Mouse (Mus musculus): ENCODE measurements around the gene Diras1.
"Not testable (repeated sequence)": the region's sequence is repeated elsewhere in the genome, so short reads cannot be mapped to it uniquely, and the experiment has no call there.

The Diras1 gene

DNA sequence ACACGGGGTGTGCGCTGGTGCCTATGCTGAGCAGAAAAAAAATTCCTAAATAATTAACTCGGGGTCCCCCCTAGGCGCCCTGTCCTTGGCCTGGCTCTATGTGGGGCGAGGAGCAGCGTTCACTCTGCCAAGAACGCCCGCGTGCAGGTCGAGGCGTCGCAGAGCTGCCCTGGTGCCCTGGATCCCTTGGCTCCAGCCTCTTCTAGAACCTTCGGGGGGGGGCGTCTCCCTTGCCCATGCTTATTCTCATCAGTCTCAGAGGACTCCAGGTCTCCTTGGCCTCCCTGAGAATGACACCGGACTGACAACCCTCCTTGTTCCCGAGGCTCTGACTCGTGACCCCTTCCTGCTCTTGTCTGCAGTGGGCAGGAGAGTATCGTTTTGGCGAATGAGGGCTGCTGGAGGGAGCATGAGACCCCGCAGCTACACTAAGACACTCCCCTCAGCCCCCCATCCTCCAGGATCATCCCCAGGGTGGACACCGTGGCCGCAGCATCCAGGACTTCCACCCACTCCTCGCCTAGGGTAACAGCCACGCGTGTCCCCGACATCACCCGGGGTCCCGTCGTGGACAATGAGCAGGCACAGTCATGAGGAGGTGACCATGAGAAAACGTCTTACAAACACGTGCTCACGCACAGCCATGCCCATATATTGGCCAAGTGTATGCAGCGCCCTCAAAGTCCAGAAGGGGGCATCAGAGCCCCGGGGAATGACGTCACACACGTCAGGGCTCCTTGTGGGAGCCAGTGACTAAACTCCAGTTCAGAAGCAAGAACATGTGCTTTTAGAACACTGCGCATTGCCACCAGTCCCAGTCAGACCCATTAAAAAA is 25.9 kb downstream of the Diras1 start:
- peak; percentile 87 to 91 for DNase-seq (ENCODE audit: low read depth in 1 of 2, low spot score in 2 of 2)

DNA sequence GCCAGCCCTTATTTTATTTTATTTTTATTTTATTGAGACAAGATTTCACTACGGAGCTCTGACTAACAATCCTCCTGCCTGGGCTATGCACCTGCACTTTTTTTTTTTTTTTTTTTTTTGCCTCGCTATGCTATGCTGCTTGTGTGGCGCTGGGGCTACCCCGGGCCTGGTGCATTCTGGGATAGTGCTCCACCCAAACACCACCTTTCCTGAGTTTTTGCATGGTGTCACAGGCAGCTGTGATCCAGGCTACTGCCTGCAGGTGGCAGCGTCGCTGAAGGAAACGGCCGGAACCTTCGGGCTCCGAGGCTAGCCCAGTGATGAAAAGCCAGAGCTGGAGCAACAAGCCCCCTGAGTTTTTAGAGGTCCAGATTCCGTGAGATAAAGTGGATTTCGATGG is 26.7 kb downstream of the Diras1 start:
- DNase-seq (ENCODE audit: low read depth in 1 of 2, low spot score in 2 of 2): no peak

DNA sequence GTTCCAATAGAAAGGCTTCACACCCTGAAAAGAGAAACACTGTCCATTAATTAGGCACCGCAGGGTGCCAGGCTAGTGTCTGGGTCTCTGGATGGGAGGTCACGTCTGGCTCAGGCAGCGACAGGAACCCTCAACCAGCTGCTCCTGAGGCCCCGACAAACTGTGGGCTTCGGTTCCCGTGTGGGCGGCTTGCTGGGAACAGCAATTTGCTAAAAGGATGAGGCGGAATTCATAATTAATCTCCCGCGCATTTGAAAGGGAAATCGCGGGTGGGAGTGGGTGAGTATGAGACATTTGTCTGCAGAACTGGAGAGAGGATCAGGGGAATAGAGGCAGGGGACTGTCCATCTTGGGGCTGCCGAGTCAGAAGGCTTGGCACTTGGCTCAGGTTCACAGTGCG is 27.4 kb downstream of the Diras1 start:
- DNase-seq (ENCODE audit: low read depth in 1 of 2, low spot score in 2 of 2): no peak

DNA sequence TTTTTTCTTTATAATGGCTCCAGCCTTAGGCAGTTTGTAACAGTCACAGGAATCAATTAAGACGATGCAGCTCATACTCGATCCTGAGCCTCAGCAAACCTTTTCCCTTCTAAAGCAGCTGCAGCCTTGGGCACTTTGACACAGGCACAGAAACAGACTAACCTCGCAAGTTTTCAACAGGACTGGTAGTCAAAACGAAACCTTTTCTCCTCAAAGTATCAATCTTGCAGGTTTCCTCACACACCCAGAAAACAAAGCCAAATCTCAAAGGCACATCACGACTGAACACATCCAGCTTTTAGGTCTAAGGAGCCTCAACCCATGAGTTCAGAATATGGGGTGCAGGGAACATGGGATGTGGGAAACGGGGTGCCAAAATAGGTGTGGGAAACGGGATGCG is 28.1 kb downstream of the Diras1 start:
- no peak for DNase-seq (ENCODE audit: low read depth in 1 of 2, low spot score in 2 of 2)

DNA sequence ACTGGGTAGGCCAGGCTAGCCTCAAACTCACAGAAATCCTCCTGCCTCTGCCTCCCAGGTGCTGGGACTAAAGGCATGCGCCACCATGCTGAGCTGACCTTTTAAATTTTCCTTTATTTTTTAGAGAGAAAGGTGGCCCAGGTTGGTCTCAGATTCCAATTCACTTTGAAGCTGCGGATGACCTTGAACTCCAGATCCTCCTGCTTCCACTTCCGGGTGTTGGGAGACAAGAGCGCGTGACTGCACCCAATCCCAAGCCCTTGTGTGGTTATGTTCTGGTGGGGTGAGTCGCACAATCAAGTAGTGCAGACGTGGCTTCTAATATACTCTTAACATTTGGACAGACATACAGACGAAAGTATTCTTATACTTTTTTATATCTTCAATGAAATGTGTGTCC is 29.0 kb downstream of the Diras1 start:
- DNase-seq (ENCODE audit: low read depth in 1 of 2, low spot score in 2 of 2): no peak

DNA sequence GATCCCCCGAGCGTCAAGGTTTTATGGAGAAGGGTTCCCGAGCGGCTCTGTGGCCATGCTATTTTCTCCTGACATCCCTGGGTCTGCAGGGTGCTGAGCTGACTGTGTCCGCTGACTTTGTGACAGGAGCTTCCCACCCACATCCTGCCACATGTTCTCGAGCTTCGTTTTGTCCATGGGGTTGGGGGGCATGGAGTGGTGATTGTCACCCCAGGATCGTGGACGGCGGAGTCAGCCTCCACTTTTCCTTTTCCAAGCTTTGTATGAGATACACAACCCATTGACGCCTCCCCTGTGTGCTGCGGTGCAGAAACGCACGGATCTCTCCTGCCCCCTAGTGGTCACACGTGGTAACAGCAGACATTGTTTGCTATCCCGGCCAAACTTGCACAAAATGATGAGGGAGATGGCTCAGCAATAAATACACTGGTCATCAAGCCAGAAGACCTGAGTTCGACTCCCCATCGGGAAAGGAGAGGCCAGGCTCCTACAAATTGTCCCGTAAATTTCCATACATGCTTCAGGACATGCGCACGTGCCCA is 30.3 kb downstream of the Diras1 start:
- DNase-seq (ENCODE audit: low read depth in 1 of 2, low spot score in 2 of 2): peak; percentile 33 to 72

DNA sequence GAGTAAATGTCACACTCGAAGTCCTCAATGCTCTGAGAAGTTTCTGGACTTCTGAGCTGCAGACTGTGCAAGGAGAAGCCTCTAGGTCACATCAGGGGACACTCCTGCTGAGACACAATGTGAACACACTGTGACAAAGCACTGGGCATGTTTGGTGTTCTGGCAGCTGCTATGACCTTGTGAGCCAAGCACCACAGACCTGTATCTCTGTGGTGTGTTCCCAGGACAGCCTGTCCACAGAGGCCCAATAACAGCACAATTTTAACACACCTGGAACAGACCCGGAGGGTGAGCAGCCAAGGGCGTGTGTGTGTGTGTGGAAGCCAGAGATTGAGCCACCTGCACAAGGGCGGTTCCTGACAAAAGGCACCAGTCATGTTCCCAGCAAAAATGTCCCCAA is 30.8 kb downstream of the Diras1 start:
- DNase-seq (ENCODE audit: low read depth in 1 of 2, low spot score in 2 of 2): no peak

DNA sequence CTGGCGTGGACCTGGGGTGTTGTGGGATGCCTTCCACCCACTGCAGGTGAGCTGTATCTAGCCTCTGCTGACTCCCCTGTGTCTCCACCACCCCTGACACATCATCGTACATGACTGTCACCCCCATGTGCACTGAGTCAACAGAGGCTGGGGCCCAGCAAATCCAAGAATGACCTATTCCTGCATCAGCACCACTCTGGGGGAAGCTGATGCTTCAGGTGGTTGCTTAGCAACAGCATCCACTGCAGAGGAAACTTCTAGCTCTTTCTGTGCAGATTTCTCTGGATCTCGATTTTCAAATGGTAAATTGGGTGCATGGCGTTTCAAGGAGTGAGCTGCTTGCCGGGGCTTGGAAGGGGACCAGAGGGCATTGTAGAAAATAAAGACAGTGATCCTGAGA is 32.2 kb downstream of the Diras1 start:
- no peak for DNase-seq (ENCODE audit: low read depth in 1 of 2, low spot score in 2 of 2)

DNA sequence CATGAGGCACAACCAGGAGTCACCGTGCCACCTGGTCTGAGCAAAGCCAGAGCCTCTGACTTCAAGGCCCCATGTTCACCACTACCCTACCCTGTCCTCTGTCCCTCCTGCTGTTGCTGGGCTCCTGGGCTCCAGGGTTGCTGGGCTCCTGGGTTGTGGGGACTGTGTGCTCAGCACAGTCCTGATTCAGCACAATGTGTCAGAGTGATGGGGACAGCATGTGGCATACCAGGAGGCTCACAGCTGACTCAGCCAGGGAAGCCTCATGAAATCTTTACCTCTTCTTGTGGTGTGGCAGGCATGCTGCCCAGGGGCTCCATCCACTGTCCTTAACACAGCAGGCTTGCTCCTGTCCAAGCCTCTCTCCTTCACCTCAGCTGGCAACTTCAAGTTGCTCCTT is 33.5 kb downstream of the Diras1 start:
- no peak for DNase-seq (ENCODE audit: low read depth in 1 of 2, low spot score in 2 of 2)

DNA sequence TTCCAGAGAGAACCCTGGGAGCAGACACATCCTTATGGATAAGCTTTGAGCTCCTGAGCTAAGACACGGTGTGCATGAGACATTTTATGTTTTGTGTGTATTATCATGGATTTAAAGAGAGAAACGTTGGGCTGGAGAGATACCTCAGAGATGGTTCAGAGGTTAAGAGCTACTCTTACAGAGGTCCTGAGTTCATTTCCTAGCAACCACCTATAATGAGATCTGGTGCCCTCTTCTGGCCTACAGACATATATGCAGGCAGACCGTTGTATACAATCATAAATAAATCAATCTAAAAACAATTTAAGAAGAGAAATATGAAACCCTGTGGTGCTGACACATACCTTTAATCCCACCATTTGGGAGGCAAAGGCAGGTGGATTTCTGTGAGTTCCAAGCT is 34.5 kb downstream of the Diras1 start:
- DNase-seq (ENCODE audit: low read depth in 1 of 2, low spot score in 2 of 2): no peak

DNA sequence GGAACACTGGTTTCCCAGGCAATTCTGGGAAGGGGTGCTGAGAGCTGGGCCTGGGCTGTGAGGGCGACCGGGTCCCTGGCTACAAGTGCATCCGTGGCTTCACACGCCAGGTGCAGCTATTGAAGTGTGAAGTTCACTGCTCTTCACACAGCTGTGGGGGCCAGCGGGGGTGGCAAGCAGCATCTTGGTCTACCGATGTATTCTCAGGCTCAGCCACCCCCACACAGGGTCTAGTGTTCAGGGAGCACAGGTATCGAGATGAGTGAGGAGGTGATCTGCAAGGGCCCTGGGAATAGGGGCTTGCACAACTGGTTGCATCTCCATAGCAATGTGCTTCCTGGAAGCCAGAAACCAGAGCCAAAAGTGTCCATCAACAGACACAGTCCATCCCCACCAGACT is 35.1 kb downstream of the Diras1 start:
- DNase-seq (ENCODE audit: low read depth in 1 of 2, low spot score in 2 of 2): no peak

DNA sequence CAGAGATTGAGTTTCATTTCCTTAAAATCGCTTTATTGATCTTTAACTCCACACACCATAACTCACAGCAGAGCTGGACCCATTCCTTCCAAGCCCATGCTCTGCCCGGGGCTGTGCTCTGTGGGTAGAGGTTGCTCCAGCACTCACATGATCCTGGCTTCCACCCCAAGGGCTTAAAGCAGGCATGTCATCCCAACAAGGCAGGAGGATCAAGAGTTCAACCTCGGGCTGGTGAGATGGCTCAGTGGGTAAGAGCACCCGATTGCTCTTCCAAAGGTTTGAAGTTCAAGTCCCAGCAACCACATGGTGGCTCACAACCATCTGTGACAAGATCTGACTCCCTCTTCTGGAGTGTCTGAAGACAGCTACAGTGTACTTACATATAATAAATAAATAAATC is 35.6 kb downstream of the Diras1 start:
- not testable (repeated sequence) for DNase-seq (ENCODE audit: low read depth in 1 of 2, low spot score in 2 of 2)

DNA sequence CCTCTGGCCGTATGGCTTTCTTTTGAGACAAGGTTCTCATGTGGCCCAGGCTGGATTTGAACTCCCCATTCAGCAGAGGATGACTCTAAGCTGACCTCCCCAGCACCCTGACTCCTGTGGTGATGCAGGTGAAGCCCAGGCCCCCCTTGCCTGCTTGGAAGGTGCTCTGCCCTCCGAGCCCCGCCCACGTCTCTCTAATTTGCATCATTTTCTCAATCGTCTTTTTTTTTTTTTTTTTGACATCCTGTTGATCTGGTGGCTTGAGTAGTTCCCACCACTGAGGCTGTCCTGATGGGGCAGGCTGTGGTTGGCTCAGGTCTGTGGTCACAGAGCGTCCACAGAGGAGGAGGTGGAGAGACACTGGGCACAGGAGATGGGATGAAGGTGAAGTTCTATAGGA is 36.0 kb downstream of the Diras1 start:
- no peak for DNase-seq (ENCODE audit: low read depth in 1 of 2, low spot score in 2 of 2)

DNA sequence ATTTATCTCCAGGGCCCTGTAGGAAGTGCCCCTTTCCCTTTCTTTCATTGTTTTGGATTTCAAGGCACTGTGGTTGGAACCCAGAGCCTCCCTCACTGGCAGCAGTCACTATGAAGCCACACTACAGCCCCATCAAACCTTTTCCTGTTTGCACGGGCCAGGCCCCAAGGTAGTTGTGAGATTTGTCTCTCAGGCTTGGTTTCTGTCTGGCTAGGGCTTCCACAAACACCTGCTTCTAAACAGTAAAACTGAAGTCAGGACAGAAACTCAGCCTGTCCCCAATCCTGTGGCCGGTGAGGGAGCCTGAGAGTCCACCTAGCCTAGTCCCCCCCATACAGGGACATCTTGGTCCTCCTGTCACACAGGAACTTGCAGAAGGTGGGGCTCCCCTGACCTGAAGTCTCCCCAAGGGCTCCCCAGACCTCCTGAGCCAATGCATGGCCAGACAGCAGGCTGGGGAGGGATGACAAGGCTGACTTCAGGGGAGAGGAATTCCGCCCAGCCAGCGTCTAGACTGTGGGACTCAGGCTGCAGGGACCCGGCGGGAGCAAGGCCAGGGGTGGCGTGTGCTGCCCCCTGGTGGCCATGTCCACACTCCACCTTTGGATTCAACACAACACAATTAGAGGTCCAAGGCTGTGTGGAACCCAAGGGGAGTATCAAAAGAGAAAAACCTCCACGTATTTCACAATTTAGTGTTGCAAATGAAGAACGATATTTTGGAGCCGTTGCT is 37.6 kb downstream of the Diras1 start:
- peak; percentile 51 to 66 for DNase-seq (ENCODE audit: low read depth in 1 of 2, low spot score in 2 of 2)

DNA sequence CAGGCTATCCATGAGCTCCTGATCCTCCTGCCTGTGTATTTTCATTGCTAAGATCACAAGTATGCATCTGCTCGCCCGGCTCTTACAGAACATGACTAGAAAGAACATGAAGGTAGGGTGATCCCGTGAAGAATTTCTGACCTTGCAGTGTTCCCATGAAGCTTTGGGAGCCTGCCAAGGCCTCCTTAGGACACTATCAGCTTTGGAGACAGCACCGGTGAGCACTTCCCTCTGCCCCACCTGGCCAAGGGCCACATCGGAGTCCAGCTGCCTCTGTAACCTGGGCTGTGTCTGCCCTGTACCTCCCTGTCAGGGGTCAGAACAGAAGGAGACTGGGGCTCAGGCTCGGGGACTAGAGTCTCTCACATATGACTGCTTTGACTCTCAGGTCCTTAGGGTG is 38.7 kb downstream of the Diras1 start:
- no peak for DNase-seq (ENCODE audit: low read depth in 1 of 2, low spot score in 2 of 2)

DNA sequence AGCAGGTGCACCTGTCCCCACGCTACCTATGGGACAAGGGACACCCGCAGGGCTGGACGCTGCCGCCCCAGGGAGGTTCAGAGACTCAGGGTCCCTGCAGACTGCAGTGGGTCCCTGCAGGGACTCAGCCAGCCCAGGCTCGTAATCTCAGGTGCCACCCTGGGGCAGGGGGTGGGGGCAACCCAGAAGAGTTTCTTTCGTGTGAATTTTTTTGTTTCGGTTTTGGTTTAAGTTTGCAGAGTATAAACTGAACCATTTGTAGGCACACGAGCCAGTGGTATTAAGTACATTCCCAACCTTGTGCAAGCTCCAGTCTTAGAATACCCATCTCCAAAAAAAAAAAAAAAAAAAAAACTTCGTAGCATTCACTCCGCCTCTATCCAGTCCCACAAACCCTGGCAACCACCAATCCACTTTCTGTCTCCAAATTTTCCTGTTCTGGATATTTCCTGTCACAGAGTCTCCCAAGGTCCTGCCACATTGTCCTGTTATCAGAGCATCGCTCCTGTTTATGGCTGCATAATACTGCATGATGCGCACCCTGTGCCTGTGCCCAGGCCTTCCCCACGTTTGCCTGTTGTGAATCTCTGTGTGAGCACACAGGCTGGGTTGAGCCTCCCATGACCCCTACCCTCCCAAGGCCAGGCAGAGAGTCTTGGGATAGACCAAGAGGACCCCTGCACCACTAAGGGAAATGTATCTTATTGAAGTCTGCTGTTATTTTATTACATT is 39.3 kb downstream of the Diras1 start:
- no peak for DNase-seq (ENCODE audit: low read depth in 1 of 2, low spot score in 2 of 2)

DNA sequence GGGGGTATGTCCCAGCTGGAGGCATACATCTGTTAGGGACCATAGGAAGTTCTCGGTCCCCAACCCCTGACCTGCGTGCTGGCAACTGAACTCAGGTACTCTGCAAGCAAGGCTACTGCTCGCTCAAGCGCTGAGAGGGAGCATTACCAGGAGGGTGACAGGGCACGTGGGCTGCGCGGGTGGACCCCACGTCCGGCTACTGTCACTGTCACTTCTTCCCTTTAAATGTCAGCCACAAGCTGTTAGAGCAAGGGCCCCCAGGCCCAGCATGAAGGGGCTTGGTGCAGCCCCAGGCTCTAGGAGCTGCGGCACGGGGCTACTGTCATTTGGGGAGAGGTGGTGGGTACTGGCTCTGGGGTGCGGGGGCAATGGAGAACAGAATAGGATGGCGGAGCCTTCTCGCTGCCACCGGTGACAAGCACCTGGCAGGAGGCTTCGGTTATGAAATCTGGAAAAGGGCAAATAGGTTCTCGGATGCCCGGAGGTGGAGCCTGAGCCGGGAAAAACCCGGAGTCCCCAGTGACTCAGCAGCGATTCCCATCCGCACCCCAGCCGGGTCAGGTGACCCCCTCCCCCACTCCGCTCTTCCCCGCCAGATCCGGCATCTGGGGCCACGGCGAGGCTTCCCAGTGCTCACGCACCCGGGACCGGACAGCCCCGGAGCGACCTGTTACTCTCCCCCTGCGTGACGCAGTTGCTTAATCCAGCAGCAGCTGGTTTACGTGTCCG is 40.1 kb downstream of the Diras1 start:
- no peak for DNase-seq (ENCODE audit: low read depth in 1 of 2, low spot score in 2 of 2)

DNA sequence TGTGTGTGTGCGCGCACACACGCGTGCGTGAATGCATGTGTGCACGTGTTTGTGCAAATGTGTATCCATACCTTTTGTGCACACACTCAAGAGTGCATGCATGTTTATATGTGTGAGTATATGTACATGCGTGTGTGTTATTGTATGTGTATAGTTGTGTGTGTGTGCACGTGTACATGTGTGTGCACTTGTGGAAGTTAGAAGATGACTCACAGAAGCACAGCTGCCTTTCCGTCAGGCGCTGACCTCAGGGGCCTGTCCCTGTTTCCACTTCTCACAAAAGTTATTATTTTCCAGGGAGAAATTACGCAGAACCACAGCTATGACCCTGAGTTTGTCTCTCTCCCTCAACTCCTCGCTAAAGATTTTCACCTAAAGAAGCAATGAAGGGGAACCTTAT is 41.2 kb downstream of the Diras1 start:
- DNase-seq (ENCODE audit: low read depth in 1 of 2, low spot score in 2 of 2): no peak

DNA sequence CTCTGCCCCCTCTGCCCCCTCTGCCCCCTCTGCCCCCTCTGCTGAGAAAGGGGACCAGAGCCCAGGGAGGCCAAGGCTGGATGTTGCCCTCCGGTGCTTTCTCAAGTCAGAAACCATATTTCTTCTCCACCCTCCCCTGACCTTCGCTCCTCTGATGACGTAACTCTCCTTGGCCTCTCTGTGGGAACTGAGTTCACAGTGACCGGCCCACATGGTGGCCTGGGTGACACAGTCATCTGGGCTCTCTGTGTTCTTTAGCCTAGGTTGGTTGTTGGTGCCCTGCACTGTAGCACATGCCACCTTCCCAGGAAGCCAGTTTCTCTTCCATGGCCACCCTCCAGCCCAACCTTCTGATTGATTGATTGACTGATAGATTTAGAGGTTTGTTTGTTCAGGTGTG is 43.1 kb downstream of the Diras1 start:
- no peak for DNase-seq (ENCODE audit: low read depth in 1 of 2, low spot score in 2 of 2)

DNA sequence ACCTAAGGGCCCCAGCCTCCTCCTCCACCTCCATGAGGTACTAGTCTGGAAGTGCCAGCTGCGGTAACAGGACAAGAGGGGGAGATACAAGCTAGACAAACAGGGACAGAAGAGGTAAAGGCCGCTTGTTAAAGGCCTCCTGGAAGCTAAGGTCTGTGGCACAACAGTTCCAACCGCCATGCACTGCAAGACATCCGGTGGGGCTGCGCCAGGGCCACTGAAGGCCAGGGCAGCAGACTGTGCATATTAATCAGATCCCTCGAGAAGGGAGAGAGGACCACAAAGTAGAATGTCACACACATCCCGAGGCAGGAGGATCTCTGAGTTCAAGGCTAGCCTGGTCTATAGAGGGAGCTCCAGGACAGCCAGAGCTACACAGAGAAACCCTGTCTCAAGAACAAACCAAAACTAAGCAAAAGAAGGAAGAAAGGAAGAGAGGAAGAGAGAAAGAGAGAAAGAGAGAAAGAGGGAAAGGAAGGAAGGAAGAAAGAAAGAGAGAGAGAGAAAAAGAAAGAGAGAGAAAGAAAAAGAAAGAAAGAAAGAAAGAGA is 43.8 kb downstream of the Diras1 start:
- no peak for DNase-seq (ENCODE audit: low read depth in 1 of 2, low spot score in 2 of 2)

DNA sequence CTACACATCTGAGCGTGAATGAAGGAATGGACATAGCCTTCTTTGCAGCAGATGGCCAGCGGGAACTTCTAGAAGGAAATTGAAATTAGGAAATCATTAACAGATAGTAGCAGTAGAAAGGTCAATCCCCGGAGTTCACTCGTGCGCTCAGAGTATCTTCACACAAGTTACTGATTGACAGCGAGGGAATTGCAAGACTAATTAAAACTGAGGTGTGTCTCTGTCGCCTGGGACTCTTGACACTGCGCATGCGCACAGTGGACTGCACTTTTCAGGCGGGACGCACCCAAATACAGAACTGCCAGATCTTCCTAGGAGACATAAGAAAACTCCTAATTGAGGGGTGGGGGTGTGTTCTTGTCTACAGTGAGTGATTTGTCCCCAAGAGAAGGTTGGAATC is 50.0 kb downstream of the Diras1 start:
- DNase-seq (ENCODE audit: low read depth in 1 of 2, low spot score in 2 of 2): no peak
